Mouse (Mus musculus) limb, embryonic 11.5 days (tissue): ENCODE results near the gene U2af1l4. TPM values are rescaled to one million over a fixed set of nuclear protein-coding genes. Genes with fewer than 3 reads are reported as not detected.

ENCODE experiments used
- microRNA-seq: library from miRNA; unstranded; fragments of <30 nt; microRNA quantifications from one replicate; pipeline ENCODE4, GENCODE M21; 2016
- polyA plus RNA-seq: library from polyadenylated mRNA; unstranded; fragments of >200 nt; fragmentation: Nextera tagmentation; extraction: Ambion mirVana; gene quantifications from 2 replicates; pipeline ENCODE4 v1.2.1, GENCODE M21; 2014

U2af1l4 gene
- polyA plus RNA-seq, 1 experiment from 2014 or later: 100 TPM

Small RNA genes lying within 50 kb of the gene (microRNA-seq; reads per million reads assigned to microRNA genes)
- gene Gm38670 (0.92 reads per million), gene Mir3569 (not detected)

Other genes with a start within 250 kb of the U2af1l4 start
- gene Syne4, start 248.5 kb upstream of the U2af1l4 start, polyA plus RNA-seq: 72.3 and 75.3 TPM in 2 replicates
- gene E130208F15Rik, start 241.6 kb upstream of the U2af1l4 start, polyA plus RNA-seq: not detected in 2 replicates
- 21.6 TPM in 2 replicates for gene Sdhaf1, start 239.4 kb upstream of the U2af1l4 start, polyA plus RNA-seq
- 4.9 and 5.0 TPM in 2 replicates for gene Lrfn3, start 200.5 kb upstream of the U2af1l4 start, polyA plus RNA-seq
- gene Tyrobp, start 149.5 kb upstream of the U2af1l4 start, polyA plus RNA-seq: 8.4 and 12.6 TPM in 2 replicates
- 0.39 TPM in 1 of 2 replicates, not detected in the other for gene Hcst, start 143.4 kb upstream of the U2af1l4 start, polyA plus RNA-seq
- gene Nfkbid, start 141.6 kb upstream of the U2af1l4 start, polyA plus RNA-seq: 0.96 and 1.4 TPM in 2 replicates
- 16.6 and 18.0 TPM in 2 replicates for gene Aplp1, start 117.8 kb upstream of the U2af1l4 start, polyA plus RNA-seq
- 0.13 TPM in 1 of 2 replicates, not detected in the other for gene Kirrel2, start 105.6 kb upstream of the U2af1l4 start, polyA plus RNA-seq
- gene Nphs1, start 105.0 kb upstream of the U2af1l4 start, polyA plus RNA-seq: 0.15 TPM in 1 of 2 replicates, not detected in the other
- 0.33 TPM in 1 of 2 replicates, not detected in the other for gene Prodh2, start 69.7 kb upstream of the U2af1l4 start, polyA plus RNA-seq
- 12.1 and 12.9 TPM in 2 replicates for gene Arhgap33, start 28.2 kb upstream of the U2af1l4 start, polyA plus RNA-seq
- 6.1 and 6.9 TPM in 2 replicates for gene Hspb6, start 11.1 kb upstream of the U2af1l4 start, polyA plus RNA-seq
- 20.0 and 21.9 TPM in 2 replicates for gene Proser3, start 11.0 kb upstream of the U2af1l4 start, polyA plus RNA-seq
- 40.6 and 46.9 TPM in 2 replicates for gene Lin37, start 3.5 kb upstream of the U2af1l4 start, polyA plus RNA-seq
- gene Gm49396, start within 50 bp of the U2af1l4 start, polyA plus RNA-seq: 6.0 and 6.8 TPM in 2 replicates
- 105 and 123 TPM in 2 replicates for gene Psenen, start 326 bp downstream of the U2af1l4 start, polyA plus RNA-seq
- gene Igflr1, start 2.1 kb downstream of the U2af1l4 start, polyA plus RNA-seq: 3.2 and 3.5 TPM in 2 replicates
- 11.9 and 14.1 TPM in 2 replicates for gene Kmt2b, start 25.4 kb downstream of the U2af1l4 start, polyA plus RNA-seq
- gene Zbtb32, start 35.6 kb downstream of the U2af1l4 start, polyA plus RNA-seq: 0.43 TPM in 1 of 2 replicates, not detected in the other
- 3.6 and 3.8 TPM in 2 replicates for gene Upk1a, start 49.5 kb downstream of the U2af1l4 start, polyA plus RNA-seq
- 801 and 830 TPM in 2 replicates for gene Cox6b1, start 62.9 kb downstream of the U2af1l4 start, polyA plus RNA-seq
- 0.19 and 0.43 TPM in 2 replicates for gene Etv2, start 72.6 kb downstream of the U2af1l4 start, polyA plus RNA-seq
- 125 and 126 TPM in 2 replicates for gene Rbm42, start 87.0 kb downstream of the U2af1l4 start, polyA plus RNA-seq
- gene Haus5, start 101.7 kb downstream of the U2af1l4 start, polyA plus RNA-seq: 62.1 and 67.3 TPM in 2 replicates
- gene Pmis2, start 108.3 kb downstream of the U2af1l4 start, polyA plus RNA-seq: not detected in 2 replicates
- gene 2200002J24Rik, start 135.6 kb downstream of the U2af1l4 start, polyA plus RNA-seq: not detected in 2 replicates
- 0.28 and 0.41 TPM in 2 replicates for gene Atp4a, start 148.9 kb downstream of the U2af1l4 start, polyA plus RNA-seq
- gene Tmem147, start 166.2 kb downstream of the U2af1l4 start, polyA plus RNA-seq: 143 and 149 TPM in 2 replicates
- 0.43 and 0.47 TPM in 2 replicates for gene Gapdhs, start 180.4 kb downstream of the U2af1l4 start, polyA plus RNA-seq
- gene Sbsn, start 188.2 kb downstream of the U2af1l4 start, polyA plus RNA-seq: 0.27 and 1.3 TPM in 2 replicates
- gene Dmkn, start 200.5 kb downstream of the U2af1l4 start, polyA plus RNA-seq: not detected in 2 replicates
- gene Krtdap, start 224.6 kb downstream of the U2af1l4 start, polyA plus RNA-seq: not detected in 2 replicates